Mouse (Mus musculus): ENCODE measurements at regions not wholly inside any gene's neighbourhood (a gene's known extent, or its start where the extent isn't known, plus 50 kb on each side); places are given as distances from the start of the nearest gene placed in this dataset.

- Histone ChIP-seq H3K27ac (ENCODE audit: insufficient read depth, low read depth, low read length) (no peak overlapping the region), H3K4me3 (ENCODE audit: insufficient read depth, low read depth, low read length) (no peak overlapping the region), H3K4me1 (ENCODE audit: control insufficient read depth, insufficient read depth, low read length) (peaks cover 5% of the 10 kb centered on the region)
- TF ChIP-seq CTCF (IDR thresholded peaks at IDR 0.05; ENCODE audit: insufficient read depth, low read depth, low read length) (no peak), POLR2A (IDR thresholded peaks at IDR 0.05; ENCODE audit: insufficient read depth, low read depth, low read length) (no peak)
- WGBS = 35% methylated on average over 7 of the region's 7 CpGs
Observed at GRCm38 (mm10) chr2:106195170-106195569, 191.8 kb upstream of the Dnajc24 start.

- Histone ChIP-seq H3K4me1 (ENCODE audit: control insufficient read depth, insufficient read depth, low read length) (peaks cover 5% of the 10 kb centered on the region), H3K4me3 (ENCODE audit: insufficient read depth, low read depth, low read length) (peak overlapping the region; percentile 32), H3K27ac (ENCODE audit: insufficient read depth, low read depth, low read length) (no peak overlapping the region)
- WGBS = 12% methylated on average over 14 of the region's 14 CpGs
- TF ChIP-seq CTCF (IDR thresholded peaks at IDR 0.05; ENCODE audit: insufficient read depth, low read depth, low read length) (peak; percentile 40; the same call in 1 of the 2 replicates), POLR2A (IDR thresholded peaks at IDR 0.05; ENCODE audit: insufficient read depth, low read depth, low read length) (no peak)
Observed at GRCm38 (mm10) chr2:106194369-106195023, 191.1 kb upstream of the Dnajc24 start.

- no peak overlapping the region for H3K27ac ChIP-seq (ENCODE audit: insufficient read depth, low read depth, low read length)
- WGBS = 9% methylated on average over 9 of the region's 9 CpGs
- peak overlapping the region; percentile 32 for H3K4me3 ChIP-seq (ENCODE audit: insufficient read depth, low read depth, low read length)
- no peak for TF ChIP-seq CTCF (IDR thresholded peaks at IDR 0.05; ENCODE audit: insufficient read depth, low read depth, low read length)
- H3K4me1 ChIP-seq (ENCODE audit: control insufficient read depth, insufficient read depth, low read length) = peaks cover 5% of the 10 kb centered on the region
Observed at GRCm38 (mm10) chr2:106193889-106194347, 190.6 kb upstream of the Dnajc24 start.

- TF ChIP-seq CTCF (IDR thresholded peaks at IDR 0.05; ENCODE audit: insufficient read depth, low read depth, low read length) (no peak), POLR2A (IDR thresholded peaks at IDR 0.05; ENCODE audit: insufficient read depth, low read depth, low read length) (no peak)
- peaks cover 5% of the 10 kb centered on the region for H3K4me1 ChIP-seq (ENCODE audit: control insufficient read depth, insufficient read depth, low read length)
- 47% methylated on average over 11 of the region's 11 CpGs for WGBS
- no peak overlapping the region for H3K4me3 ChIP-seq (ENCODE audit: insufficient read depth, low read depth, low read length)
- no peak overlapping the region for H3K27ac ChIP-seq (ENCODE audit: insufficient read depth, low read depth, low read length)
Observed at GRCm38 (mm10) chr2:106190579-106191322, 187.4 kb upstream of the Dnajc24 start.

GRCm38 (mm10) chr2:106183651-106184050 is 180.3 kb upstream of the Dnajc24 start:
- Histone ChIP-seq H3K27ac (ENCODE audit: insufficient read depth, low read depth, low read length) (no peak overlapping the region), H3K4me3 (ENCODE audit: insufficient read depth, low read depth, low read length) (no peak overlapping the region), H3K4me1 (ENCODE audit: control insufficient read depth, insufficient read depth, low read length) (peaks cover 4% of the 10 kb centered on the region)
- no peak for TF ChIP-seq POLR2A (IDR thresholded peaks at IDR 0.05; ENCODE audit: insufficient read depth, low read depth, low read length)
- no peak for TF ChIP-seq CTCF (IDR thresholded peaks at IDR 0.05; ENCODE audit: insufficient read depth, low read depth, low read length)
- 55% methylated on average over 16 of the region's 16 CpGs for WGBS

GRCm38 (mm10) chr2:106182051-106182450 is 178.7 kb upstream of the Dnajc24 start:
- TF ChIP-seq CTCF (IDR thresholded peaks at IDR 0.05; ENCODE audit: insufficient read depth, low read depth, low read length) (no peak), POLR2A (IDR thresholded peaks at IDR 0.05; ENCODE audit: insufficient read depth, low read depth, low read length) (no peak)
- Histone ChIP-seq H3K27ac (ENCODE audit: insufficient read depth, low read depth, low read length) (no peak overlapping the region), H3K4me3 (ENCODE audit: insufficient read depth, low read depth, low read length) (no peak overlapping the region), H3K4me1 (ENCODE audit: control insufficient read depth, insufficient read depth, low read length) (peaks cover 4% of the 10 kb centered on the region)
- WGBS = 21% methylated on average over 9 of the region's 10 CpGs

- no peak overlapping the region for H3K27ac ChIP-seq (ENCODE audit: insufficient read depth, low read depth, low read length)
- no peaks in the 10 kb centered on the region for H3K4me1 ChIP-seq (ENCODE audit: control insufficient read depth, insufficient read depth, low read length)
- no peak overlapping the region for H3K4me3 ChIP-seq (ENCODE audit: insufficient read depth, low read depth, low read length)
- 95% methylated on average over 4 of the region's 4 CpGs for WGBS
- no peak for TF ChIP-seq CTCF (IDR thresholded peaks at IDR 0.05; ENCODE audit: insufficient read depth, low read depth, low read length)
- TF ChIP-seq POLR2A (IDR thresholded peaks at IDR 0.05; ENCODE audit: insufficient read depth, low read depth, low read length) = no peak
Observed at GRCm38 (mm10) chr2:106162681-106163080, 159.3 kb upstream of the Dnajc24 start.

GRCm38 (mm10) chr2:106161877-106162276 is 158.5 kb upstream of the Dnajc24 start:
- WGBS = 59% methylated on average over 5 of the region's 5 CpGs
- Histone ChIP-seq H3K27ac (ENCODE audit: insufficient read depth, low read depth, low read length) (no peak overlapping the region), H3K4me1 (ENCODE audit: control insufficient read depth, insufficient read depth, low read length) (no peaks in the 10 kb centered on the region), H3K4me3 (ENCODE audit: insufficient read depth, low read depth, low read length) (no peak overlapping the region)
- TF ChIP-seq POLR2A (IDR thresholded peaks at IDR 0.05; ENCODE audit: insufficient read depth, low read depth, low read length) = no peak
- no peak for TF ChIP-seq CTCF (IDR thresholded peaks at IDR 0.05; ENCODE audit: insufficient read depth, low read depth, low read length)

- no peak overlapping the region for H3K4me3 ChIP-seq (ENCODE audit: insufficient read depth, low read depth, low read length)
- H3K4me1 ChIP-seq (ENCODE audit: control insufficient read depth, insufficient read depth, low read length) = no peaks in the 10 kb centered on the region
- TF ChIP-seq CTCF (IDR thresholded peaks at IDR 0.05; ENCODE audit: insufficient read depth, low read depth, low read length) (no peak), POLR2A (IDR thresholded peaks at IDR 0.05; ENCODE audit: insufficient read depth, low read depth, low read length) (no peak)
- H3K27ac ChIP-seq (ENCODE audit: insufficient read depth, low read depth, low read length) = no peak overlapping the region
- 41% methylated on average over 3 of the region's 3 CpGs for WGBS
Observed at GRCm38 (mm10) chr2:106149701-106150100, 146.4 kb upstream of the Dnajc24 start.

Measured in olfactory bulb, adult 2 months (tissue).